Mouse (Mus musculus) heart, embryonic 11.5 days (tissue): Measurements from ENCODE around the gene Psmb9. TPM values are rescaled to one million over a fixed set of nuclear protein-coding genes. Genes with fewer than 3 reads are reported as not detected.
"Not testable (repeated sequence)": the region's sequence is repeated elsewhere in the genome, so short reads cannot be mapped to it uniquely, and the experiment has no call there.

Experiments used
- ATAC-seq: fragments of 200-750 bp; cut with Nextera tagmentation; replicated peaks from 2 replicates; pipeline ENCODE4 v1.8.0; 2017; ENCODE audit warnings: moderate library complexity; ENCODE audit not compliant: insufficient number of reproducible peaks, low FRiP score, low TSS enrichment
- H3K27ac ChIP-seq: fragments of 300-500 bp; sonication (generic); 2 replicates; pipeline ENCODE4 v1.5.1; 2014; ENCODE audit warnings: mild to moderate bottlenecking, low read depth, low read length
- H3K27me3 ChIP-seq: fragments of 300-500 bp; sonication (generic); 2 replicates; pipeline ENCODE4 v1.6.1; 2014; ENCODE audit warnings: mild to moderate bottlenecking, low read length, mixed read lengths; ENCODE audit not compliant: control insufficient read depth, insufficient read depth
- H3K36me3 ChIP-seq: fragments of 300-500 bp; sonication (generic); 2 replicates; pipeline ENCODE4 v1.6.1; 2014; ENCODE audit warnings: mild to moderate bottlenecking, low read length, moderate library complexity, mixed read lengths; ENCODE audit not compliant: control insufficient read depth, insufficient read depth
- H3K4me1 ChIP-seq: fragments of 300-500 bp; sonication (generic); 2 replicates; pipeline ENCODE4 v1.6.1; 2014; ENCODE audit warnings: low read length; ENCODE audit not compliant: control insufficient read depth, insufficient read depth
- H3K4me2 ChIP-seq: fragments of 300-500 bp; sonication (generic); 2 replicates; pipeline ENCODE4 v1.6.1; 2014; ENCODE audit warnings: mild to moderate bottlenecking, moderate library complexity
- H3K4me3 ChIP-seq: fragments of 300-500 bp; sonication (generic); 2 replicates; pipeline ENCODE4 v1.5.1; 2014; ENCODE audit warnings: low read depth, low read length
- H3K9ac ChIP-seq: fragments of 300-500 bp; sonication (generic); 2 replicates; pipeline ENCODE4 v1.6.1; 2014; ENCODE audit warnings: mild to moderate bottlenecking, low read depth, low read length, moderate library complexity
- H3K9me3 ChIP-seq: fragments of 300-500 bp; sonication (generic); replicated peaks from 2 replicates; pipeline ENCODE4 v1.6.1; 2016; ENCODE audit warnings: low read length; ENCODE audit not compliant: control insufficient read depth
- WGBS: fragments of 180-500 bp; shearing (Covaris S2); extraction: QIAGEN DNeasy Blood & Tissue Kit; methylation state at CpG from one replicate; pipeline ENCODE4 v1.1.7; 2014; ENCODE audit not compliant: insufficient replicate concordance; 5-methylcytosine and 5-hydroxymethylcytosine counted together
- polyA plus RNA-seq: library from polyadenylated mRNA; unstranded; fragments of >200 nt; fragmentation: Nextera tagmentation; extraction: Ambion mirVana; gene quantifications from 2 replicates; pipeline ENCODE4 v1.2.1, GENCODE M21; 2014

Gene Psmb9
- polyA plus RNA-seq = 0.42 and 0.59 TPM in 2 replicates

DNA sequence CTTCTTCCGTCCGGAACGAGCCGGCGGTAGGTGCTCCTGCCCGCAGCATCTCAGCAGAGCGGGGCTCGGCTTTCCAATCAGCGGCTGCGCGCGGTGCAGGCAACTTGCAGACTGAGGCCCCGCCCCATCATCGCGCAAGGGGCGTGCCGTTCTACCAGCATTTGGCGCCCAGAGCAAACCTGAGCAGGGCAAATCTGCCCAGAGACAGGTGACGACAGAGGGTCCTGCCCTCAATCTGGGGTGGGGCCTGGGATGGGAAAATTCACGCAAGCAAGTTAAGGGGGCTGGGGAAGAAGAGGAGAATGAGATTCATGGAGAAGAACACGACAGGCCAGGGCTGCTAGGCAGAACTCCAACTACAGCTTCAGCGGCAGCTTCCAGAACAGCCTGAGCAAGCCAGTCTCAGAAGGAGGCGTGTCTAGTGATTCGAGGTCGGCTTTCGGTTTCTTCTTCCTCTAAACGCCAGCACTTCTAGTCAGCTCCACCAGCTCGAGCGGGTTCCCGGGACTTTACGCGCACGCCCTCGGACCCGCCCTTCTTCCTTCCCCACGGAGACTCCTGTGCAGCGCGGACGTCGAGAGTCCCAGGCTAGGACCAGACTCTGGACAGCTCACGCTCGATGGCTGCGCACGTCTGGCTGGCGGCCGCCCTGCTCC is at the start of gene Psmb9, which contains the start of gene Tap1:
Gene Psmb9 (minus strand): TSS at position 504 of the 656 bp plus-strand sequence.
Gene Tap1 (plus strand): TSS at position 293 of the 656 bp plus-strand sequence.
- peaks cover 76% of the 10 kb centered on the region for H3K27me3 ChIP-seq
- under 1% methylated on average over 46 of the region's 46 CpGs for WGBS
- peak within 1 kb of the TSS; percentile 60 for H3K9ac ChIP-seq
- H3K4me1 ChIP-seq = peaks cover 7% of the 10 kb centered on the region; the same call in 1 of the 2 replicates
- H3K9me3 ChIP-seq = no peaks in the 10 kb centered on the region
- no peaks in the 10 kb centered on the region for H3K36me3 ChIP-seq
- peak within 1 kb of the TSS; percentile 44 for H3K4me3 ChIP-seq
- peak within 1 kb of the TSS; percentile 81 for H3K4me2 ChIP-seq
- no peak within 1 kb of the TSS for H3K27ac ChIP-seq
- peak; percentile 77 for ATAC-seq

DNA sequence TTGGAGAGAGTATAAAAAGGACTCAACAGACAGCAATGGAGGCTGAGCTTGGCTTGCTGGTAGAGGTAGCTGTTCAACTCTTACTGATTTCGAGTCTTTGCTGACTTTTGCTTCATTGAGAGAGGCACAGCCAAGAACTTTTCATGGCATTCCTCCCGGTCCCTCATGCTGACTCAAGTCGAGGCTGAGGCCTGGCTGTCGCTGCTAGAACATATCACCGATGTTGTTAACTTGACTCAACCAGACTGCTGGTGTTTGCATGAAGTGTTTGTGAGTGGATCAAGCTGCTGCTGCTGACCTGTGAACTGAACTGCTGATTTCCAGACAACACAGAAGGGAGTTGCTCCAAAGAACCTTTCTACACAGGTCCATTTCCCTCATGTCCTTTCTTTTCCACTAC is 49.1 kb upstream of the Psmb9 start:
- H3K9me3 ChIP-seq = no peaks in the 10 kb centered on the region; the same call in 1 of the 2 replicates
- H3K4me2 ChIP-seq = no peak overlapping the region
- ATAC-seq = no peak
- H3K36me3 ChIP-seq = no peaks in the 10 kb centered on the region
- no peak overlapping the region for H3K4me3 ChIP-seq
- no peaks in the 10 kb centered on the region for H3K27me3 ChIP-seq
- 65% methylated on average over 5 of the region's 5 CpGs for WGBS
- H3K9ac ChIP-seq = no peak overlapping the region
- no peak overlapping the region for H3K27ac ChIP-seq
- H3K4me1 ChIP-seq = no peaks in the 10 kb centered on the region

DNA sequence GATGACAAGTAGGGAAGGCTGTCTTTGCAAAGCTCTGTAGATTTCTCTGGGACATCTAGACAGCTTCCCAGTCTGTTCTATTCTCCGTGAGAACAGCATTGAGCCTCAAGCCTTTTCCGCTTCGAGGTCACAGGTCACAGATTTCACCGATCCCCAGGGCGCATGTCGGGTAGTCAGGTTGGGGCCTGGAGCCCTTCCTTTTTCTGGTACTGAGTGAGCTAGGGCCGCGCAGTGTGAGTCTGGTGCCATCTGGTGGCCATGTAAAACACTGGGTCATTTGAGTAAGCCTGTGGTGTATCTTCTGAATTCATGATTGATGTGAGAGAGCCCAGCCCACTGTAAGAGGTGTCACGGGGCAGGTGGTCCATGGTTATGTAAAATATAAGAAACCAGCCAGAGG is 47.4 kb upstream of the Psmb9 start:
- no peak overlapping the region for H3K27ac ChIP-seq
- H3K4me1 ChIP-seq = no peaks in the 10 kb centered on the region
- ATAC-seq = no peak

DNA sequence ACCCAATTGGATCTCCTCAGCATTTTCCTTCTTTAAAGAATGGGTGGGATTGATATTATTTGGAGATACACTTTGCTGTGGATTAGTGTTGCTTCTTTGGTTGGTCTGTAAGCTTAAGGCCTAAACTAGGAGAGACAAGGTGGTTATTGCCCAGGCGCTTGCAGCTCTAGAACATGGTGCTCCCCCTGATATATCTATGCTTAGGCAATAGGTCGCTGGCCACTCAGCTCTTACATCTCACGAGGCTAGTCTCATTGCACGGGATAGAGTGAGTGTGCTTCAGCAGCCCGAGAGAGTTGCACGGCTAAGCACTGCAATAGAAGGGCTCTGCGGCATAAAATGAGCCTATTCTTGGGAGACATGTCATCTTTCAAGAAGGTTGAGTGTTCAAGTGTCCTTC is 44.5 kb upstream of the Psmb9 start:
- H3K36me3 ChIP-seq, H3K4me3 ChIP-seq, H3K27ac ChIP-seq, H3K27me3 ChIP-seq, H3K4me1 ChIP-seq, ATAC-seq, H3K9ac ChIP-seq, H3K9me3 ChIP-seq, H3K4me2 ChIP-seq: not testable (repeated sequence)
- 80% methylated on average over 3 of the region's 7 CpGs for WGBS

More for the DNA sequence above, 47.4 kb upstream of the Psmb9 start:
- WGBS = 58% methylated on average over 9 of the region's 9 CpGs
- H3K27me3 ChIP-seq = no peaks in the 10 kb centered on the region
- H3K9me3 ChIP-seq = no peaks in the 10 kb centered on the region; the same call in 1 of the 2 replicates
- H3K9ac ChIP-seq = no peak overlapping the region
- no peak overlapping the region for H3K4me3 ChIP-seq
- no peak overlapping the region for H3K4me2 ChIP-seq
- H3K36me3 ChIP-seq = no peaks in the 10 kb centered on the region

DNA sequence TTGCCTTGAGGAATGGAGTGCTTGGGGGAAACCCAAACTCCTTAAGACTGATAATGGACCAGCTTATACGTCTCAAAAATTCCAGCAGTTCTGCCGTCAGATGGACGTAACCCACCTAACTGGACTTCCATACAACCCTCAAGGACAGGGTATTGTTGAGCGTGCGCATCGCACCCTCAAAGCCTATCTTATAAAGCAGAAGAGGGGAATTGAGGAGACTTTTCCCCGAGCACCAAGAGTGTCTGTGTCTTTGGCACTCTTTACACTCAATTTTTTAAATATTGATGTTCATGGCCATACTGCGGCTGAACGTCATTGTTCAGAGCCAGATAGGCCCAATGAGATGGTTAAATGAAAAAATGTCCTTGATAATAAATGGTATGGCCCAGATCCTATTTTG is 43.4 kb upstream of the Psmb9 start:
- 79% methylated on average over 5 of the region's 9 CpGs for WGBS
- H3K4me3 ChIP-seq, H3K9me3 ChIP-seq, H3K27ac ChIP-seq, H3K27me3 ChIP-seq, H3K4me1 ChIP-seq, H3K9ac ChIP-seq, ATAC-seq, H3K4me2 ChIP-seq, H3K36me3 ChIP-seq: not testable (repeated sequence)

DNA sequence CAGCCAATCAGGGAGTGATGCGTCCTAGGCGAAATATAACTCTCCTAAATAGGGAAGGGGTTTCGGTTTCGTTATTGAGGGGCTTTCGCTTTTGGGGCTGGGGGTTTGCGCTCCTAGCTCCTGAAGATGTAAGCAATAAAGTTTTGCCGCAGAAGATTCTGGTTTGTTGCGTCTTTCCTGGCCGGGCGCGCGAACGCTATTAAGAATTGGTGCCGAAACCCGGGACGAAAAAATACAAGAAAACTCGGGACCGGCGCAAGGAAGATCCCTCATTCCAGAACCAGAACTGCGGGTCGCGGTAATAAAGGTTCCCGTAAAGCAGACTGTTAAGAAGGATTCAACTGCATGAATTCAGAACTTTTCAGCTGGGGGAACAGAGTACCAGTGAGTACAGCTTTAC is 38.3 kb upstream of the Psmb9 start:
- WGBS = 93% methylated on average over 12 of the region's 23 CpGs
- ATAC-seq = not testable (repeated sequence)

DNA sequence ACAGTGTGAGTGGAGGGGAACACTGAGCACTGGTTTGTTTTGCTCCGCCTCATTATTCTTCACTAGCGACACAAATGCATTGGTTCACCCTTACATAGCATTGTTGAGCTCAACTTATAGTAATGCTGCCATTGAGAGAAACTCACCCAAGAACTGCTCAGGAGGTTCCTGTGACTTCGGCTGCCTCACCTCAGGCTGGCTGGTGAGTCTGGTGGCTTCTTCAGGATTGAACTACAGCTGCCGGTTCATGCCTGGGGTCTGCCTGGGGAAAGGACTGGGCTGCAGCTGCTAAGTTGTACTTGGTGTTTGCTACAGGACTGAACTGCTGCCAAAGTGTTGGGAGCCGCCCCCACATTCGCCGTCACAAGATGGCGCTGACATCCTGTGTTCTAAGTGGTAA is 37.9 kb upstream of the Psmb9 start:
- 89% methylated on average over 8 of the region's 8 CpGs for WGBS
- no peak overlapping the region for H3K4me3 ChIP-seq
- ATAC-seq = no peak

More for the DNA sequence above, 38.3 kb upstream of the Psmb9 start:
- not testable (repeated sequence) for H3K4me2 ChIP-seq, H3K4me3 ChIP-seq, H3K27me3 ChIP-seq, H3K9ac ChIP-seq, H3K9me3 ChIP-seq, H3K4me1 ChIP-seq, H3K36me3 ChIP-seq, H3K27ac ChIP-seq

DNA sequence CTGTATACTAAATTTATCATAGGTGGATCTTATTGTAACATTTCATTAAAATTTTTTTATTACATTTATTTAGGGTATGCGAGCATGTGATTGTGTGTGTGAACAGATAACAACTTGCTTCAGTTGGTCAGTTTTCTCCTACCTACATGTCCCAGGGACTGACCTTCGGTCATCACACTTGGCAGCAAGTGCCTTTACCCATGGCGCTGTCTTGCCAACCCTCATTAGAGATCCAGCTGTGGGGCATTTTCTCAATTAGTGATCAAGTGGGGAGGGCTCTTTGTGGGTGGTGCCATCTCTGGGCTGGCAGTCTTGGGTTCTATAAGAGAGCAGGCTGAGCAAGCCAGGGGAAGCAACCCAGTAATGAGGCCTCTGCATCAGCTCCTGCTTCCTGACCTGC is 37.3 kb upstream of the Psmb9 start:
- H3K4me3 ChIP-seq = no peak overlapping the region
- H3K4me1 ChIP-seq = no peaks in the 10 kb centered on the region
- H3K36me3 ChIP-seq = no peaks in the 10 kb centered on the region
- no peak overlapping the region for H3K9ac ChIP-seq
- no peak overlapping the region for H3K4me2 ChIP-seq
- ATAC-seq = no peak
- no peaks in the 10 kb centered on the region for H3K27me3 ChIP-seq
- WGBS = 83% methylated on average over 3 of the region's 3 CpGs
- H3K9me3 ChIP-seq = peaks cover 4% of the 10 kb centered on the region; the same call in 1 of the 2 replicates
- H3K27ac ChIP-seq = no peak overlapping the region

More for the DNA sequence above, 37.9 kb upstream of the Psmb9 start:
- Histone ChIP-seq H3K4me1 (no peaks in the 10 kb centered on the region), H3K4me2 (no peak overlapping the region), H3K9me3 (peaks cover 4% of the 10 kb centered on the region; the same call in 1 of the 2 replicates), H3K36me3 (no peaks in the 10 kb centered on the region), H3K27me3 (no peaks in the 10 kb centered on the region), H3K9ac (no peak overlapping the region), H3K27ac (no peak overlapping the region)

DNA sequence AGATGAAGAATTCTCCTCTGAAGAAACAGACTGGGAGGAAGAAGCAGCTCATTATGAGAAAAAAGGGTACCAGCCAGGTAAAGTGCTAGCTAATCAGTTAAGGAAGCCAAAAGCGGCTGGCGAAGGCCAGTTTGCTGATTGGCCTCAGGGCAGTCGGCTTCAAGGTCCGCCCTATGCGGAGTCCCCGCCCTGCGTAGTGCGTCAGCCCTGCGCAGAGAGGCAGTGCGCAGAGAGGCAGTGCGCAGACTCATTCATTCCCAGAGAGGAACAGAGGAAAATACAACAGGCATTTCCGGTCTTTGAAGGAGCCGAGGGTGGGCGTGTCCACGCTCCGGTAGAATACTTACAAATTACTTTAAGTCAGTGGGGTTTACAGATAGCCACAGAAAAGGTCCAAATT is 32.8 kb upstream of the Psmb9 start:
- not testable (repeated sequence) for ATAC-seq, H3K4me2 ChIP-seq, H3K4me3 ChIP-seq, H3K4me1 ChIP-seq, H3K9ac ChIP-seq, H3K27me3 ChIP-seq, H3K36me3 ChIP-seq, H3K9me3 ChIP-seq, H3K27ac ChIP-seq
- WGBS = no CpG with 5 or more reads among the region's 16 CpGs
